Mouse (Mus musculus) inflammation-experienced regulatory T-cells, adult 6 months (primary cell): ENCODE measurements at regions not wholly inside any gene's neighbourhood (a gene's known extent, or its start where the extent isn't known, plus 50 kb on each side); places are given as distances from the start of the nearest gene placed in this dataset.

Experiments
- ATAC-seq: one replicate; pipeline ENCODE4 v1.8.0; 2017

DNA sequence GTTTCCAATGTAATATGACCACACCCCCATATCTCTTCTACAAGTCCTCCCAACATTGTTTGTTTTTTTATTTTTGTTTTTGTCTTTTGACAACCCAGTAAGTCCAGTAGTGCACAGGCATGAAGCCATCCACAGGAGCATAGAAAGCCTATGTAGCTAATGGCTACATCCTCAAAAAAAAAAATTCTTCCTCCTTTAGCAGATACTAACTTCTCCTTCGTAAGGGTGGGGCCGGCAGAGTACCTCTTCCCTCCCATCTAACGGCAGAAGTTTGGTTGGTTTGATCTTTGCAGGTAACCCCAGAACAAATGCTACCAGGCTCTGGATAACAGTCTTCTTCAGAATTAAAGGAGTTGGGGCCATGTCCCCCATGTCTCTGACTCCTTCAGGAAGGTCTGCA is 158.9 kb downstream of the Ly86 start:
- no peak for ATAC-seq

DNA sequence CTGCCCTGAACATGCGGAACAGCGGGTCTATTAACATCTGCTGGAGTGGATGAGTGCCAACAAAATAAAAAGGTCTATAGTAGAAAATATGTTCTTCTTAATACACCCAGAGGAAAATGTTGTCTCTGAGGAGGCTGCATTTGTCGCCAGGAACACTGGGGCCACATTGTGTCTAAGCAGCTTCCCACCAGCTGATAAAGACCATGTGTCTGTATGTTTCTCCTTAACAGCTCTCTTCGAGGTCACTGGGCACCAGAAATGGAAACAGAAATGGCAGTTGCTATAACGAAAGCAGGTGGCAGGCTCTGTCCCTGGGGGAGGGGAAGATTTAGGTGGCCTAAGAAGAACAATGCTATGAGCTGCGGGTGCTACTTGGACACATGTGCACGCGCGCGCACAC is 159.4 kb downstream of the Ly86 start:
- no peak for ATAC-seq

DNA sequence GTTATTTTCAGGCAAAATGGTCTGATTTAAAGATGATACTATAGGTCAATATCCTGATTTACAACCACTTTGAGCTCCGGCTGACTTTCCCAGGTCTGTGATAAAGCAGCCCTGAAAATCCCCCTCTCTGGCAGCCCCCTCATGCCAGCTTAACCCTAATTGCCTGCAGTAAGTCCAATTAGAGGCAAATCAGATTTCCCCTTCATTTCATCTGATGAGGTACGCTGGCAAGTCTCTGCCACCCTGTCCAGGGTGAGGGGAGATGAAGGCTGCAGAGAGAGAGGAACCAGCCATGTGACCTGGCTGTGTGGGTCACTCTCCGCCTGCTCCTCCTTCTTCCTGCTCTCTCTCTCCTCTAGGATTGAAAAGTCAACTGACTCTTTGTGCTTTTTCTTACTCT is 160.6 kb downstream of the Ly86 start:
- ATAC-seq = no peak

DNA sequence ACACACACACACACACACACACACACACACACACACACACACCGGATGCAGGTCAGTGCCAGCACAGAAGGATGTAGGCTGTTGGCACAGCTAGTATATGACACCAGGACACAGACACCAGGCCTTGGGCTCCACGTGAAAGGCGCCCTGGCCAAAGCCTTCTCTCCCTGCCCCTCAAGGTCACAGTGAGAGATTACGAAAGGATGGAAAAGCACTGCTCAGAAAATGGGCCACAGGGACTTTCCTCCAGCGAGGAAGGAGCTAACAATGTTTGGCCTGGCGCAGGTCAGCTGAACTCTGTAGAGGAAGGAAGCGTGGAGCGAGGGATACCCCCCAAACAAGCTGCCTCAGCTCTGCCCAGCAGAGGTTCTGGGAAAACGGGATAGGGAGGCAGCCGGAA is 161.0 kb downstream of the Ly86 start:
- ATAC-seq = no peak

DNA sequence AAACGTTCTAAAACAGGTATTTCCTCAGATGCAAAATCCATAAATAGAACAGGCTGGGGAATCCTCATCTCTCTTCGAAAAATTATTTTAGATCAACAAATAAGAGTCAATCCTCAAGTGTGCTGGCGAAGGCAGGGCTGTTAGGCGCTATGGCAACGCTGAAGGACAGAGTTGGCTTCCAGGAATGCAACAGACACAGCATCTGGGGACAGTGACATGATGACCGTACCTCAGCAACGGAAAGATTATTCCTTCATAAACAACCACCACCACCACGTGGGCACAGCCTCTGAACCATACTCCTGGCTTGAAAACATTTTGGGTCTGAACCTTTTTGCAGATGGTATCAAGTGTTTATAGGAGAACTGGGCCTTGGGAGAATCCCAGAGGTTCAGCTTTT is 161.7 kb downstream of the Ly86 start:
- ATAC-seq = no peak

DNA sequence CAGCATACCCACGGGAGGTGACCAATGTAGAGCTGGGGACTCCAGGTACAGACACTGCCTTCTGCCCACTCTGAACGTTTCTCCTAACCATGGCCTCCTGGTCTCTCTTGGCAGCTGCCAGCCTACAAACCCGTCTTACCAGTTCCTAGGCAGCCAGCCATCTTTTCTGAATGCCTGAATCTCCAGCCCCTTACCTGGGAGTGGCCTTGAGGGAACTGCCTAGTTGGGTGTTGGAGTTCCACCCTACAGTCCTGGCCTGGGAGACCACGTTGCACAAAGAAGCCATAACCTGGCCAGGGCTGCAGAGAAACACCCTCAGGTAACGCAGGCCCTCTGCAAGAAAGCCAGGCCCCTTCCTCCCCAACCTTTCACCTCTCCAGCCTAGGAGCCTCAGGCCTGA is 162.1 kb downstream of the Ly86 start:
- no peak for ATAC-seq

DNA sequence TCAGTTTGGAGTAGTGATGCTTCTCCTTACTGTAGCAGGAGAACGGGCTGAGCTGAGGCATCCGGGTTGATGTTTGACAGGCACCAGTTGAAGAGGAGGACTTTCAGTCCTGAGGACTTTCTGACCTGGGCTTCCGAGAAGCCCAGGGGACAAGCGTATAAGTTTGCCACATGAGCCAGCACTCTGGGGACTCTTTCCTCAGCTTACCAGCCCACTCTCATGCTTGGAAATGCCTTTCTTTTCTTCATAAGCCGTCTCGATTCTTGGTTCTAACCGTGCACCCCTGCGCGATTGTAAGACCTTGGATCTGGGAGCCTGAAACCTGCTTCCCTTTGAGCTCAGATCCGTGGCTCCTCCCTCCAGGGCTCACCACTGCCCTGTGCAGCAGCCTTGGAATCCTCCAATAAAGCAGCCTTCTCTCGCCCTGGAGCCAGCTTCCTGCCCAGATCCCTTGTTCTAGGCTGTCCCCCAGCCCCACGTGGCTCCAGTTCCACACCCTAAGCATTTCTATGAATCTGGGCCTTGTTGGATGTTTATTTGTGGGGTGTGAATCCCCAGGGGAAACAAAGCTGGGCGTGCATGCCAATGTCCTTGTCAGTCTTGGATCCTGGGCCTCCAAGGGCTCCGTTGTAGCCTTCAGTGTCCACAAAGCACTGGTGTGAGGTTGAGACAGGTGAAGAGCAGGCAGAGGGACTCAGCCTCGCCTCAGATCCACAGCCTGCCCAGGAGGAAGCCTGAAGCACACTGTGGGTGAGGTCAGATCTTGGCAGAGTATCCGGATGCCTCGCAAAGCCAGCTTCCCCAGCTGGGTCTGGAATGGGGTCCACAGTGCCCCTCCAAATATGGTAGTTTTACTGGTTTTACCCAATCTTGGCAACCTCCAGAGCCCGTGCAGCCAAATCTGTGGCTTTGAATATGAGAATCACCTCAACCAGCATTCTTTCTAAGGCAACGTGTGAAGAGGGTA is 163.7 kb downstream of the Ly86 start:
- ATAC-seq = no peak

DNA sequence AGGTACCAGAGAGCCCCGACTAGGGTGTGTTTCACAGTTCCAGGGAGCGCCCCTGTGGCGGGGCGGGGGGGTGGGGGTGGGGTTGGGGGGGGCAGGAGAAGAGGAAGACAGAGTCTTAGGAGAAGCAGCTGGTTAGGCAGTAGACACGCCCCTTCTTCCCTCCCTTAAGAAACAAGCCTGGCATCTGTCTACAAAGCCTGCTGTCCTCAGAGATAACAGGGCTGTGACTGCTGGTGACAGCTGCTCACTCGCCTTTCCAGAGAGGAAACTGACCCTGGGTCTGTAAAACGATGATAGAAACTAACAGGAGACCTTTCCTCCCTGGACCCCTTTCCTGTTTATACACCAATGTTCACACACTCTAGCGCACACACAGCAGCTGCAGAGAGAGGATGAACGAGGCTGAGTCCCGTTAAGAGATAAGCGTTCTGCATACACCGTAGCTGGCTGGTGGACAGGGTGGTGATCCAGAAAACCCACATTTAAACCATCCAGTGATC is 164.4 kb downstream of the Ly86 start:
- ATAC-seq = no peak

DNA sequence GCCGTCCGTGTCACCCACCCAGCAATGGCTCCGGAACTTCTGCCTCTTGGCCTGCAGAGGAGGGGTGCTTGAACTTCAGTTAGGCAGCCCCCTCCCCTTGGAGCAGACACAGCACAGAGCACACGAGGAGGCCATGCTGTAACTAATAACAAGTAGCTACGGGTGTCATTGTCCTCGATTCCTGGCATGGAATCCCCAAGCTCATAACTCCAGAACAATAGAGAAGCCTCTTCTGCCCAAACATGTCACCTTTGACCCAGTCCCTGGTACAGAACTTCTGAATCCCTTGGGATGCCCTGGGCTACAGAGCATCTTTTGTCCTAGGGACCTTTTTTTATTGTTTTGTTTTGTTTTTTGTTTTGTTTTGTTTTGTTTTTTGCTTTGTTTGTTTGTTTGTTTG is 165.5 kb downstream of the Ly86 start:
- no peak for ATAC-seq

DNA sequence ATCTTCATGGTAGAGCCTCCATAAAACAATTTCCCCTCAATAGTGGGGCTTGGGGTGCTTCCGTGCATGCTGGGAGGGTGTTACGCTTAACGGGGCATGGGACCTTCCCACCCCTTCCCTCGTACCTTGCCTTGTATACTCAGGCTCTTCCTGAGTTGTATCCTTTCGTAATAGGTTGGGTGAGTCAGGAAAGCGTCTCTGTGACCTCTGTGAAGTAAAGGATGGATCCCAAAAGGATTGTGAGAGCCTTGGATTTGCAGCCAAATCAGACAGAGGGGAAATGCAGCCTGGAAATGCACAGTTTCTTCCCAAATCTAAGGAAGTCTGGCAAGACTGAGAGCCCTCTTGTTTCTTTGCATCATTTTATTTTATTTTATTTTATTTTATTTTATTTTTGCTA is 166.0 kb downstream of the Ly86 start:
- no peak for ATAC-seq

DNA sequence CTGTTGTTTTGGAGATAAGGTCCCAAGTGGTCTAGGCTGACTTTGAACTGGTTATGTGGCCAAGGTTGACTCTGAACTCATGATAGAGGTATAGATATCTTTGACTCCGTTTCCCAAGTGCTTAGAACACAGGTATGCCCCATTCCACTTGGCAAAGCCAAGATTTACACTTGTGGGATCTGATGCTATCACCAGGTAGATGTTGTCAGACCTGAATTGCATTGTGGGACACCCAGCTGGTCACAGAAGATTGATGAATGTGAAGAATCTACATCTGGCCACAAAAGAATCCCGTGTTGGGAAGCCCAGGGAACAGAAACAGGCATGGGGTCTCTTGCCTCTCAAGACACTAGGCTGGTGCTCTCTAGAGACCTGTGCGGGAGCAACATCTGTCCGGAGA is 166.4 kb downstream of the Ly86 start:
- ATAC-seq = no peak

DNA sequence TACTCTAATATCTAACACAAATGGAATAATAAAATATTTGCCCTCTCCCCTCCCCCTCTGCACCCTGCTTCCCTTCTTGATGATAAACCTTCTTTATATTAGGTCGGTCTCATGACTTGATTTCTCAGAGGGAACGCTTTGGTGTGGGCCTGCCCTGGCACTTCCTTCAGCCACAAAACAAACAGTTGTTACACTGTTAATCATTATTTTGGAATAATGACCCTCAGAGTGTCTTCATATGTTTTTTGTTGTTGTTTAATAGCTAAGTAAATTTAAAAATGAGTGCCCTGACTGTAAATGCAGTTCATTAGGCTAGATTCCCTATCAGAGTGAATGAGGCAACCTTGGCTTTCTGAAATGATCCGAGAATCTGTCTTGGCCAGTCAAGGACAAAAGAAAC is 167.8 kb downstream of the Ly86 start:
- no peak for ATAC-seq

DNA sequence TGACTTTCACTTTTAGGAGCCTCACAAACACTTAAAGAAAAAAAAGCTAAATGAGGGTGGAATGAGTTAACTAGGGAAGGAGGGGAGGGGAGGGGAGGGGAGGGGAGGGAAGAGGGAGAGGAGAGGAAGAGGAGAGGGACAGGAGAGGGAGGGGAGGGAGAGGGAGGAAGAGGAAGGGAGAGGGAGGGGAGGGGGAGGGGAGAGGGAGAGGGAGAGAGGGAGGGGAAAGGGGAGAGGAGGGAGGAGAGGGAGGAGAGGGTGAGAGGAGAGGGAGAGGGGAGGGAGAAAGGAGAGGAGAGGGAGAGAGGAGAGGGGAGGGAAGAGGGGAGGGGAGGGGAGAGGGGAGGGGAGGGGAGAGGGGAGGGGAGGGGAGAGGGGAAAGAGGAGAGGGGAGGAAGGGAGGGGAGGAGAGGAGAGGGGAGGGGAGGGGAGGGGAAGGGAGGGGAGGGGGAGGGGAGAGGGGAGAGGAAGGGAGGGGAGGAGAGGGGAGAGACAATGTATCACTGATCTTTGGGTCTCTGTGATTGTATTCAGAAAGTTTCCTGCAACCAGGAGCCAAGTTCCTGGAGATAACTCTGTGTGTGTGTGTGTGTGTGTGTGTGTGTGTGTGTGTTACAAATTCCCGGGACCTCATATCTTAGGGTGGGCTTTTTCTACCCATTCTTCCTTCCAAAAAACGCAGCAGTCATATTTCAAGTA is 168.3 kb downstream of the Ly86 start:
- ATAC-seq = no peak

DNA sequence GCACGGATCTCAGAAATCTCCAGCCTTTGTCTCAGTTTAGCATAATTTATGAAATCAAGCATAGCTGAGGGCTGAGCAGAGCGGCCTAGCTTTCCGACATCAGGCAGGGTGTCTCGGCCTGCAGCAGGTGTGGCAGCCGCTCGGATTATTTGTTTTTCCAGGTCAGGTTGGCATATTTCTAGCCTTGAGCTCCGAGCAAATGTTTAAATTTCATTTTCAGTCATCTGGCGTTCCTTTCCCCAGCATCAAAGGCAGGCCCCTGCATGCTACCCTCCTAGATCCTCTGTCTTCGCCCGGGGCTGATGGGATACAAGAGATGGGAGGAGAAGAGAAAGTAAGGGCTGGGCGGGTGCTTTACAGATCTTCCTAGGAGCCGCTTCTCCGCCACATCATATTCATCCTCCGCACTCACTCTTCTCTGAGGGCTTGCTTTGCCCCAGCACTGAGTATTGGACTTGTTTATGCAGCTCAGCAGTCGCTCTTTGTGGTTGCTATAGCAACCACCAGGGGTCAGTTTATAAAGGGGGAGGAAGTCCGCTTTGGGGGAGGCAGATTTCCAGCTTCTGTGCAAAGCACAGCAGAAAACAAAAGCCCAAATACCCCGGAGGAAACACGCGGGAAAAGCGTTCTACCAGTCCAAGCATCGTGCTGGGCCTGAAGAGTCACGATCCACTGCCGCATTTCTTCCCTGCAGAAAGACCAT is 169.0 kb downstream of the Ly86 start:
- ATAC-seq = no peak

DNA sequence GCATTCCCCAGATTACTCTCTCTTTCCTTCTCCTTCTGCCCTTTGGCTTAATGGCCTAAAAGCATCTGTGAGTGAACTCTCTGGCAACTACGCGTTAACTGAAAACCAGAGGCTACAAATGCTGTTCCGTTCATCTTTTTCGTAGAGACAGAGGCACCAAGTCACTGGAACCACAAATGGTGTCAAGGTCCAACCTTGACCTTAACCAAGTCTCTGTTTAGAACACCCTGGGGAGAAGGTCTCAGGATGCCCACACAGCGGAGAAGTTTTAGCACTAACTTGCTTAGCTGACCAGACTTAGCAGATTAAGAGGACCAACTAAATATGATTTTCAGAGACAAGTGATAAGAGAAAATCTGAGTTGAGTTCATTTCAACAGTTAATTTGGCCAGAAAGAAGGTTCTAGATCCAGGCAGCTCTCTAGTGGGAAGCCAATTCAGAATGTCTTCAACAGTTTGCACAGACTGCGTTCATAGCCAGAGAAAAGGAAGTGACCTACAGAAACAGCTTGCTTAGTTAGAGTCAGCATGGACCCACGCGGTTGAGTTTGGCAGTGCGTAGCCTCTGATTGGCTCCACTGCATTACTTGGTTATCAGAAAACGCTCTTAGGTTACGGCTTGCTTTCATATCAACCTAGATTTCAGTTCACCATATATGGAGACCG is 169.8 kb downstream of the Ly86 start:
- no peak for ATAC-seq

DNA sequence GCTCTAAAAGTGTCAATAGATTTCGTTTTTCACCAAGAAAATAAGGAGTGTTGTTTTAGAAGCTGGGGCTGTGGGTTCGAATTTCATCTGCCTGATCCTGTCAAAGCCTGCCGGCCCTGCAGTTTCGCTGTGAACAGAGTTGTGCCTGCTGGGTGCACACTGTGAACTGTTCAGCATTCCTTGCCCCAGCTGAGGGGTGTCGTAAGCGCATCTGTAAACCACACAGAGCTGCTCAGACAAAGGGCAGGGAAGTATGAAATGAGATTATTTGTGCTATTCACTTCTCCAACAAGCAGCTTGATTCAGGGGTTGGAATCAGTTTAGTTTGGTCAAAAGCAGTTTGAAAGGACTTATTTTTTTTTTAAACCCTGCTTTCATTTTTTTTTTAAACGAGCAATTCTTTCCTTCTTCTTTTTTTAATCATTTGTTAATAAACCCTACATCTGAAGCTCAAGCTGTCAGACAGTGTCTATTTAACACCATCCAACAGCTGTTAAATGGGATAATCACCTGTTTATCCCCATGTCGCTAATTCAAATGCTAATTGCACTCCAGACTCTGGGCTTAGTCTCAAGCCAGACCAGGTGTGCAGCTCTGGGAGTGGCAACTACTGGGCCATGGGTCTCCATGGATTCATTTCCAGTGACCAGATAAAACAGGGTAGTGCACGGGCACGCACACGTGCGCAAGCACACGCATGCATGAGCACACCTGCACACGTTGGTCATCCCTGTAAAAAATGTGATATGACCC is 172.2 kb downstream of the Ly86 start:
- ATAC-seq = no peak

DNA sequence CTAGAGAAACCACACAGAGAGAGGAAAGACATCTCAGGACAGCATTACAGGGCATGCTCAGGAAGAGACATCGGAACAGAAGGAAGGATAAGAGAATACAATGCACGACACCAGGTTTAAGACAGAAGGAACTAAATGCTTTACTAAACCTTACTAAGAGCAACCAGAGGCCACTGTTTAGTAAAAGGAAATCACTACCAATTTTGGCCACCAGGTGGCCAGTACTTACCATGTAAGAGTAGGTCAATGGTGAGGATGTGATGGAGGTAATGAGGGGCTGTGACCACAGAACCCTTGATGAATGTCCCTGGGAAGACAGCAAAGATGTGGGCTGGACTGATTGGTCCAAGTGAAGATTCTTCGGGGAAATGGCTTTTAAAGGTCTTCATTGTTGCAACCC is 174.9 kb downstream of the Ly86 start:
- ATAC-seq = peak; percentile 58

DNA sequence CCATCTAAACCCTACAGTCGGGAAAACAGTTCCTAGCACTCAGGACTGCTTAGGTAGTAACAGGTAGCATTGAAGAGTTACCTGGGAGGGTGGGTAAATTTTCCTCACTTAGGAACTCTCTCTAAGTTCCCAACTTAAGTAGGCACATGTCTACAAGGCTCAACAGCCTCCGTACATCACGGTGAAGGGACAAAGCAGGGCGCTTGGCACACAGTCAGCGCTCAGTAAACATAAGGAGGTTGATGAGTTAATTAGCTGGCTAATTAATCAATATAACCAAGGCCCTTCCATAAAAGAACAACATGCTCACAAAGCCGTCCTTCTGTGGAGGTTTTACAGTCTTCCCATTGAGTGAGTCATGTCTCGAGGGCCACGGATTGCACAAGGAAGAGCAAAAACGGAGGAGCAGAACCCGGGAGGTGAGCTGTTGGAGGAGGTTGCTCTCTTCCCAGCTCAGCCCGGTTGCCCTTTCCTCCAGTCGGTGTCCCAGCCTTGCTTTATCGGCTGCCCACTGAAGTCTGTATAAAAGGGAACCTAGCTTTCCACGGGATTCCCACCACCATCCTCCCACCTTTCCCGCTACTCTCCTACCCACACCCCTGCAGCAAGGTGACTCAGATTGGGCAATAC is 180.2 kb downstream of the Ly86 start:
- no peak for ATAC-seq

DNA sequence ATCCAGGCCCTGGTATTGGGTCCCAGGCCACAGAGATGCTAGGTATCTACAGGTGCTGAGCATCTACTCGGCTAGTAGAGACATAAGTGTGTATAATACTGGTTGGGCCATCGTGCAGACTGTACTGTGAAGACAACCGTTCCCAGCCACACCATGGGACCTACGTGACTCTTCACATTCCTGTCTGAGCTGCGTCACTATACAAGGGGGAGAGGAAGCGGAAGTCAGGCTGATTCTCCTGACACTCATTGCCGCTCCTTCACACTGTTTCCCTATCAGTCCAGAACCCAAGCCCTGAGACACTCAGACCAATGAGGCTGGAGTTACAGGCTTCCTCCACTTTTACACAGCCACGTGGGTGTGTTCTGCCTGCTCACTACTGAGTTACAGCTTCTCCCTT is 181.1 kb downstream of the Ly86 start:
- no peak for ATAC-seq

DNA sequence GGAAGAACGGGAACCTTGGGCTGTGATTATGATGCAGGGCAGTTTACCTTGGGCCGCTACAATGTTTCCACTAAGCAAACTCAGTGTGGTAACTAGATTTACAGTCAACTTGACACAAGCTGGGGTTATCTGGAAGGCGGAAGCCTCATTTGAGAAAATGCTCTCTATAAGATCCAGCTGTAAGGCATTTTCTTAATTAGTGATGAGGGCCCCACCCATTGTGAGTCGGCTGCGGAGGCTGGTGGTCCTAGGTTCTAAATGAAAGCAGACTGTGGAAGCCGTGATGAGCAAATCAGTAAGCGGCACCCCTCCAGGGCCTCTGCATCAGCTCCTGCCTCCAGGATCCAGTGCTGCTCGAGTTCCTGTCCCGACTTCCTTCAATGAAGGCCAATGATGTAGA is 183.4 kb downstream of the Ly86 start:
- ATAC-seq = no peak

DNA sequence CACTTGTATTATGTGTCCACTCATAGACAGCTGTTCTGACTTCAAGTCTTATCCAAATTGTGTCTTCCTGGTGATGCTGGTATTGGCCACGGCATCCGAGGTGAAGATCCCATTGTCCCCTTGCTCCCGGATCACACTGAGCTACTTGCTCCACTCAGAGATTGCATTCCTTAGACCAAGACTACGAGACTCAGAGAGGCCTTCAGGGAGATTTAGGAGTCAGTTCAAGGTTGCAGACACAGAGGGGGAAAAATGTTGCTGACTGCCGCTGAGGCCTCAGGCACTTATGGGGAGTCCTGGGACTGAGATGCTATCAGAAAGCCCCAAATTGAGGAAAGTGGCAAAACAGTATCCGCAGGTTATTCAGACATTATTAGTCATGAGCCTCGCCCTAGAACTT is 183.9 kb downstream of the Ly86 start:
- no peak for ATAC-seq
